Comparison of ENCODE assay signal across 9 mouse cellular contexts in genomic region chr1:10877391-10878170, GRCm38 (mm10).
DNase-seq lines count a peak whose midpoint lies in the region; ATAC-seq and TF ChIP-seq lines count a peak whose summit lies in the region.
"Had no signal": no experiment of that assay in that cellular context is flagged by ENCODE, and none has a peak within 500 bp of the region (broad histone marks: within the 10 kb centered on the region; RNA-seq: fewer than 3 reads in every experiment).

No protein-coding gene starts in this region.

- H3K4me3 ChIP-seq in layer of hippocampus, adult 2 months = no peak overlapping the region
- H3K4me3 ChIP-seq in forebrain, embryonic 15.5 days = no peak overlapping the region
- H3K4me3 ChIP-seq: megakaryocyte, embryonic 14.5 days had no signal

- H3K4me2 ChIP-seq in forebrain, embryonic 15.5 days (replicated peaks) = no peak overlapping the region

- H3K27ac ChIP-seq in layer of hippocampus, adult 2 months = 0 out of 2 replicates have a peak overlapping the region, but pooled peaks have one; percentile 20
- no peak overlapping the region for H3K27ac ChIP-seq in forebrain, embryonic 15.5 days (replicated peaks)

- H3K9ac ChIP-seq in forebrain, embryonic 15.5 days (replicated peaks) = no peak overlapping the region

- WGBS in forebrain, embryonic 15.5 days = 53% methylated on average over 2 of the region's 2 CpGs

- H3K4me1 ChIP-seq in forebrain, embryonic 15.5 days = no peaks in the 10 kb centered on the region

- no peak for TF ChIP-seq POLR2A in brain, embryonic 14.5 days (IDR thresholded peaks at IDR 0.05; ENCODE audit: borderline replicate concordance, extremely low read depth, insufficient read depth, insufficient read length, poor library complexity, severe bottlenecking)

- no peak for DNase-seq in layer of hippocampus, adult 2 months (ENCODE audit: low spot score in 2 of 2)
- DNase-seq in layer of hippocampus, postnatal 14 days (ENCODE audit: low spot score in 2 of 2) = no peak
- peak; percentile 18 for DNase-seq in brain, embryonic 14.5 days (ENCODE audit: low read depth)
- peak; percentile 52 for DNase-seq in heart, postnatal 4 days
- no peak for DNase-seq in right cerebral cortex, postnatal 25 days
- DNase-seq in thymus, adult 18-20 months = no peak

- no peaks in the 10 kb centered on the region for H3K27me3 ChIP-seq in forebrain, embryonic 15.5 days
- H3K27me3 ChIP-seq: megakaryocyte, embryonic 14.5 days had no signal

- peak; percentile 82 for ATAC-seq in megakaryocyte progenitor cell, adult 5-6 weeks (replicated peaks; ENCODE audit: poor library complexity)
- ATAC-seq in forebrain, embryonic 15.5 days (replicated peaks) = no peak

- TF ChIP-seq CTCF in layer of hippocampus, adult 2 months (conservative IDR thresholded peaks at IDR 0.05) = no peak
- TF ChIP-seq CTCF in brain, embryonic 14.5 days (IDR thresholded peaks at IDR 0.05; ENCODE audit: borderline replicate concordance, extremely low read depth, insufficient read depth, insufficient read length) = no peak

- H3K9me3 ChIP-seq in forebrain, embryonic 15.5 days = no peaks in the 10 kb centered on the region
- H3K9me3 ChIP-seq: megakaryocyte, embryonic 14.5 days had no signal

- H3K36me3 ChIP-seq in forebrain, embryonic 15.5 days = no peaks in the 10 kb centered on the region

Comparison
In these comparisons a context has a peak if more than half of its experiments do, and no peak if none do; other contexts are left out.
1. DNase-seq: peak in brain, embryonic 14.5 days (single experiment) and heart, postnatal 4 days (single experiment); none in layer of hippocampus, adult 2 months (0 of 2), layer of hippocampus, postnatal 14 days (0 of 2), right cerebral cortex, postnatal 25 days (single experiment) and thymus, adult 18-20 months (0 of 2).